Mouse (Mus musculus) lung, adult 2 months (tissue): Measurements from ENCODE around the gene Fstl4. TPM values are rescaled to one million over a fixed set of nuclear protein-coding genes. Genes with fewer than 3 reads are reported as not detected.

Experiments
- DNase-seq: peaks from one replicate; pipeline ENCODE4 v3.0.0; 2022
- H3K4me1 ChIP-seq: fragments of 200-500 bp; 2 replicates; pipeline ENCODE4 v1.6.1; 2011; ENCODE audit warnings: low read length; ENCODE audit not compliant: control insufficient read depth, insufficient read depth
- H3K4me3 ChIP-seq: fragments of 200-500 bp; replicated peaks from 2 replicates; pipeline ENCODE3; 2011; ENCODE audit warnings: low read depth, mild to moderate bottlenecking, control low read depth, low read length; ENCODE audit errors: extremely low read depth
- CTCF ChIP-seq: fragments of 200-500 bp; IDR thresholded peaks from 2 replicates; pipeline ENCODE4 v1.5.1; 2011; ENCODE audit warnings: mild to moderate bottlenecking, low read length, control low read depth; ENCODE audit not compliant: insufficient read depth
- POLR2A ChIP-seq: fragments of 200-500 bp; IDR thresholded peaks from 2 replicates; pipeline ENCODE4 v1.6.1; 2011; ENCODE audit warnings: low read depth, mild to moderate bottlenecking, control low read depth, low read length, borderline replicate concordance; ENCODE audit errors: extremely low read depth
- WGBS: fragments of 180-500 bp; shearing (Covaris S2); methylation state at CpG from one replicate; pipeline ENCODE4 v1.1.7; 2018; 5-methylcytosine and 5-hydroxymethylcytosine counted together
- polyA plus RNA-seq: library from polyadenylated mRNA; depleted of rRNA; stranded (reverse); fragments of >200 nt; gene quantifications from 2 replicates; pipeline ENCODE4 v1.2.3, GENCODE M21; 2012

Gene Fstl4
- polyA plus RNA-seq, 1 experiment: 0.56 TPM

- no peaks in the 10 kb centered on the region for H3K4me1 ChIP-seq
- 82% methylated on average over 12 of the region's 12 CpGs for WGBS
- TF ChIP-seq CTCF (no peak), POLR2A (no peak)
- no peak overlapping the region for H3K4me3 ChIP-seq
- no peak for DNase-seq
These were observed 67.3 kb downstream of the Fstl4 start for GRCm38 (mm10) chr11:52831631-52832310.

GRCm38 (mm10) chr11:52832311-52832675 lies 67.9 kb downstream of the Fstl4 start:
- 100% methylated on average over 1 of the region's 1 CpGs for WGBS
- TF ChIP-seq POLR2A: no peak
- H3K4me1 ChIP-seq: no peaks in the 10 kb centered on the region
- no peak for DNase-seq
- H3K4me3 ChIP-seq: no peak overlapping the region

- no peak overlapping the region for H3K4me3 ChIP-seq
- 71% methylated on average over 2 of the region's 2 CpGs for WGBS
- H3K4me1 ChIP-seq: no peaks in the 10 kb centered on the region
- DNase-seq: no peak
- no peak for TF ChIP-seq CTCF
- TF ChIP-seq POLR2A: no peak
These were observed 84.3 kb downstream of the Fstl4 start for GRCm38 (mm10) chr11:52848691-52849090.

GRCm38 (mm10) chr11:52850071-52850470 lies 85.6 kb downstream of the Fstl4 start:
- Histone ChIP-seq H3K4me3 (no peak overlapping the region), H3K4me1 (no peaks in the 10 kb centered on the region)
- no peak for DNase-seq
- WGBS: 73% methylated on average over 3 of the region's 3 CpGs
- TF ChIP-seq CTCF: no peak
- TF ChIP-seq POLR2A: no peak

GRCm38 (mm10) chr11:52872846-52873512 lies 108.5 kb downstream of the Fstl4 start:
- DNase-seq: no peak
- WGBS: 89% methylated on average over 15 of the region's 15 CpGs
- H3K4me1 ChIP-seq: no peaks in the 10 kb centered on the region
- no peak overlapping the region for H3K4me3 ChIP-seq
- TF ChIP-seq POLR2A (no peak), CTCF (no peak)

- peak; percentile 20 for DNase-seq
- Histone ChIP-seq H3K4me1 (no peaks in the 10 kb centered on the region), H3K4me3 (peak overlapping the region; percentile 46)
- WGBS: 75% methylated on average over 19 of the region's 19 CpGs
- TF ChIP-seq CTCF (no peak), POLR2A (no peak)
These were observed 111.7 kb downstream of the Fstl4 start for GRCm38 (mm10) chr11:52875916-52876765.

- DNase-seq: no peak
- 63% methylated on average over 2 of the region's 2 CpGs for WGBS
These were observed 113.2 kb downstream of the Fstl4 start for GRCm38 (mm10) chr11:52877662-52878061.

GRCm38 (mm10) chr11:52879958-52880357 lies 115.5 kb downstream of the Fstl4 start:
- no peak for DNase-seq
- no peak for TF ChIP-seq POLR2A
- TF ChIP-seq CTCF: no peak
- 57% methylated on average over 2 of the region's 2 CpGs for WGBS
- Histone ChIP-seq H3K4me3 (no peak overlapping the region), H3K4me1 (no peaks in the 10 kb centered on the region)

More at GRCm38 (mm10) chr11:52877662-52878061, 113.2 kb downstream of the Fstl4 start:
- H3K4me3 ChIP-seq: no peak overlapping the region
- no peaks in the 10 kb centered on the region for H3K4me1 ChIP-seq
- no peak for TF ChIP-seq CTCF

- no peak for DNase-seq
- WGBS: 21% methylated on average over 6 of the region's 6 CpGs
- no peaks in the 10 kb centered on the region for H3K4me1 ChIP-seq
These were observed 122.3 kb downstream of the Fstl4 start for GRCm38 (mm10) chr11:52886559-52887303.

More at GRCm38 (mm10) chr11:52886559-52887303, 122.3 kb downstream of the Fstl4 start:
- no peak overlapping the region for H3K4me3 ChIP-seq
- TF ChIP-seq POLR2A: no peak
- TF ChIP-seq CTCF: no peak
